Mouse (Mus musculus): ENCODE data around the gene Recql5.

GRCm38 (mm10) chr11:115975083-115975420, 41.8 kb upstream of the Recql5 start:
- TF ChIP-seq CTCF (IDR thresholded peaks at IDR 0.05; ENCODE audit: insufficient read depth, low read length) = no peak
- no peak for TF ChIP-seq POLR2A (IDR thresholded peaks at IDR 0.05; ENCODE audit: borderline replicate concordance, extremely low read depth, low read depth, low read length)
